Mouse (Mus musculus) embryonic facial prominence, embryonic 10.5 days (tissue): ENCODE data around the gene Pkhd1. TPM values are rescaled to one million over a fixed set of nuclear protein-coding genes. Genes with fewer than 3 reads are reported as not detected.
"Not testable (repeated sequence)": the region's sequence is repeated elsewhere in the genome, so short reads cannot be mapped to it uniquely, and the experiment has no call there.

Source experiments
- DNase-seq: peaks from one replicate; pipeline ENCODE4 v3.0.0-alpha.2; 2017; ENCODE audit warnings: low spot score
- H3K27ac ChIP-seq: fragments of 300-500 bp; sonication (generic); replicated peaks from 2 replicates; pipeline ENCODE4 v1.5.1; 2016; ENCODE audit warnings: mild to moderate bottlenecking
- H3K27me3 ChIP-seq: fragments of 300-500 bp; sonication (generic); replicated peaks from 2 replicates; pipeline ENCODE4 v1.6.1; 2016; ENCODE audit warnings: low read depth, mild to moderate bottlenecking; ENCODE audit not compliant: poor library complexity, severe bottlenecking
- H3K36me3 ChIP-seq: fragments of 300-500 bp; sonication (generic); replicated peaks from 2 replicates; pipeline ENCODE4 v1.6.1; 2016; ENCODE audit warnings: mild to moderate bottlenecking, moderate library complexity
- H3K4me1 ChIP-seq: fragments of 300-500 bp; sonication (generic); 2 replicates; pipeline ENCODE4 v1.6.1; 2016
- H3K4me3 ChIP-seq: fragments of 300-500 bp; sonication (generic); 2 replicates; pipeline ENCODE4 v1.5.1; 2016; ENCODE audit warnings: mild to moderate bottlenecking, moderate library complexity
- H3K9me3 ChIP-seq: fragments of 300-500 bp; sonication (generic); 2 replicates; pipeline ENCODE4 v1.6.1; 2016; ENCODE audit warnings: mild to moderate bottlenecking
- WGBS: fragments of 180-500 bp; shearing (Covaris S2); methylation state at CpG from one replicate; pipeline ENCODE4 v1.1.7; 2016; 5-methylcytosine and 5-hydroxymethylcytosine counted together
- polyA plus RNA-seq: library from polyadenylated mRNA; unstranded; fragments of >200 nt; fragmentation: Nextera tagmentation; extraction: Ambion mirVana; gene quantifications from 2 replicates; pipeline ENCODE4 v1.2.1, GENCODE M21; 2016

Pkhd1 gene
- polyA plus RNA-seq, 1 experiment from 2014 or later, result 0.01 TPM

DNA sequence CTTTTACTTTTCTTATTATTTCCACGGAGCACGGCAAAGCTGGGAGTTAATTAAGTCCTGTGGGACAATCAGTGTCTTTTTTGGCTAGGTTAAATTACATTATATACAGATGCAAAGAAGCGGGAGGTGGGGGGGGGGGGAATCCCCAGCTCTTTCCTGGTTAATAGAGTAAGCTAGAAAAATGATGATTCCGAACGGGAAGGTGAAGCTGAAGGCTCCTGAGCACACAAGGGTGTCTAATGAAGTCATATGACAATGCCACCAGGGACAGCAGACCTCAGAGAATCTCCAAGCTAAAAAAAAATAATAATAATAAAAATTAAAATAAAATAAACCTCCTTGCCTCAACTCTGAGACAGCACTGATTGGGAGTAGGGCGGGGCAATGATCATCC is 139.6 kb downstream of the Pkhd1 start:
- WGBS, result 29% methylated on average over 6 of the region's 6 CpGs
- no peaks in the 10 kb centered on the region for H3K9me3 ChIP-seq
- H3K36me3 ChIP-seq, result no peaks in the 10 kb centered on the region
- H3K4me3 ChIP-seq, result peak overlapping the region; percentile 62
- no peak overlapping the region for H3K27ac ChIP-seq
- peaks cover 9% of the 10 kb centered on the region for H3K4me1 ChIP-seq
- DNase-seq, result no peak
- peaks cover 41% of the 10 kb centered on the region for H3K27me3 ChIP-seq

DNA sequence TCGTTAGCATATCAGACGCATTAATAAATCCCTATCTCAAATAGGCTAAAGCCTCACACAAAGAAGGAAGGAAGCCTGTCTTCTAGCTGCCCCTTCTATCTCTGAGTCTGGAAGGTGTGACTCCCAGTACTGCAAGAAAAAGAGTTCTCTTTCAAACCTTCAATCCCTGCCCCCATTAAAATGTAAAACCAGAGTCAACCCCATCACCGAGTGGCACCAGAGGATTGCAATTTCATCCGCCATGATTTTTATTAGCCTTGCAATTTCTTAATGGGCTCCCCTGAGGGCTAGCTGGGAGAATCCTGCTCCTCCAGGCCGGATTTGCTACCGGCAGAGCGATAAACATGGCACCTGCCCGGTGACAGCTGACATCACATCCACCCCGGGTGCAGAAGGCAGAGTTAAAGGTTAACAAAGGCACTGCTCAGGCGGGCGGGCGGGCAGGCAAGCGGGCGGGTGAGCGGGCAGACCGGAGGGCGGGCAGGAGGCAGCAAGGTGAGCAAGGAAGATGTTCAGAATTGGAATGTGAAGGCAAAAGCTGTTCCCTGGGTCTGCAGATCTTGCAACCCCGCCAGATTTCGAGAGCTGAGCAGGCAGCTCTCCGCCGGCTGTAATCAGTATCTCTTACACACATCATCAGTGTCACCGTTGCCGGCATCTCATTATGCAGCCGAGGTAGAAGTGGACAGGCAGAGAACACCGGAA is 140.2 kb downstream of the Pkhd1 start:
- 7% methylated on average over 25 of the region's 25 CpGs for WGBS
- H3K27ac ChIP-seq, result peak overlapping the region; percentile 32; the same call in 1 of the 2 replicates

DNA sequence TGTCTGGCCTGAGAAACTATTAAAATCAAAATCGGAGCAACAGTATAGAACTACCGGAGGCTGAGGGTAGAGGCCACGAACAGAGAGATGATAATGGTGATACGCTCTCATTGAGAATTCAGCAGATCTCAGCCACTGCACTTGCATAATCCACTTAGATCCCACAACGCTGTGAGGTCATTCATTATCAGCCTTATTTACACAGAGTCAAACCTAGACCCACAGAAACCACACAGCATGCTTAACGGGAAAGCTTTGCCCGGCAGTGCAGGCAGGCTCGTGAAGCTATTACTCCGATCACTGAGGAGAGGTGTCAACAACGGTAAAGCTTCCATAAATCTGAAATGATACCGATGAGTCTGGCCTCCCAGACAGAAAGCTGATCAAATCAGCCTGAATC is 147.1 kb downstream of the Pkhd1 start:
- H3K27ac ChIP-seq, result no peak overlapping the region
- peaks cover 19% of the 10 kb centered on the region; the same call in 1 of the 2 replicates for H3K27me3 ChIP-seq
- no peaks in the 10 kb centered on the region for H3K36me3 ChIP-seq
- no peaks in the 10 kb centered on the region for H3K9me3 ChIP-seq
- peaks cover 4% of the 10 kb centered on the region; the same call in 1 of the 2 replicates for H3K4me1 ChIP-seq
- DNase-seq, result no peak
- WGBS, result 88% methylated on average over 11 of the region's 11 CpGs
- no peak overlapping the region for H3K4me3 ChIP-seq

More for the DNA sequence above, 140.2 kb downstream of the Pkhd1 start:
- no peaks in the 10 kb centered on the region for H3K36me3 ChIP-seq
- peak; percentile 59 for DNase-seq
- peaks cover 9% of the 10 kb centered on the region for H3K4me1 ChIP-seq
- no peaks in the 10 kb centered on the region for H3K9me3 ChIP-seq
- peaks cover 47% of the 10 kb centered on the region for H3K27me3 ChIP-seq
- peak overlapping the region; percentile 62 for H3K4me3 ChIP-seq

- WGBS, result 88% methylated on average over 6 of the region's 6 CpGs
- Histone ChIP-seq H3K27ac (no peak overlapping the region), H3K9me3 (no peaks in the 10 kb centered on the region), H3K4me3 (no peak overlapping the region), H3K36me3 (no peaks in the 10 kb centered on the region), H3K27me3 (peaks cover 19% of the 10 kb centered on the region; the same call in 1 of the 2 replicates), H3K4me1 (peaks cover 4% of the 10 kb centered on the region; the same call in 1 of the 2 replicates)
- DNase-seq, result no peak
These were observed 147.5 kb downstream of the Pkhd1 start for GRCm38 (mm10) chr1:20470317-20470716.

DNA sequence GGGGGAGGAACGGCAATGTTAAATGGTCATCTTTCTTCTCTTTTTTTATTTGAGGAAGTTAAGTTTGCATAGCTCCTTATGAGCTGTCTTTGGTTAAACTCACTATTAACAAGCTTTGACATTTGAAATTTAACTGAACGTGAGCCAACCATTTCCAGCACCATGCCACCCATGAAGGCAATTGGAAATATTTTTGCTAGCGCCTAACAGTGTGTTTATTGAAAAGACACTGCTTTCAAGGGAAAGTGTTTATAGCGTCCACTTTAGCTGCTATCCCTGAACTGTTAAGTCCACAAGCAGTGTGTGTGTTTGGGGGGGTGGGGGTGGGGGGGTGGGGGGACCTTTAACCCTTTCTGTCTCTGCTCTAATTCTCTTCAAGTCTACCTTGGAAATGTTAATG is 151.4 kb downstream of the Pkhd1 start:
- no peak overlapping the region for H3K27ac ChIP-seq
- no peaks in the 10 kb centered on the region for H3K36me3 ChIP-seq
- DNase-seq, result peak; percentile 13
- 49% methylated on average over 4 of the region's 4 CpGs for WGBS
- H3K27me3 ChIP-seq, result no peaks in the 10 kb centered on the region
- peaks cover 4% of the 10 kb centered on the region; the same call in 1 of the 2 replicates for H3K4me1 ChIP-seq
- H3K9me3 ChIP-seq, result no peaks in the 10 kb centered on the region
- no peak overlapping the region for H3K4me3 ChIP-seq

DNA sequence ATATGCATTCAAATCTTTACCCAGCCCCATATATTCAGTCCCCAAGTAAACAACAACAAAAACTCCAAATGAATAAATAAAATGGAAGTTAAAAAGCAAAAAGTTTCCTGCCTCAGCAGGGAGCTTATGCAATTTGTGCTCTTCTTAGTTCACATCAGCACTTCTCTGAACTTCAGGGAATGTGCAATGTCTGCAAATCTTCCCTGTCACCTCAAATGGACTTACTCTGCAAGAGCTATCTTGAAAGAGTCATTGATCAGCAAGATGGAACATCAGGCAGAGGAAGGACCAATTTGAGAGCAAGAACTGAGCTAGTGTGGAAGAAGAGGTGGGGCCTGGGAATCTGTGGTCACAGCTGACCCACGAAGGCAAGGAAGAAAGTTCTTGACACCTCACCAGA is 163.2 kb downstream of the Pkhd1 start:
- WGBS, result 78% methylated on average over 1 of the region's 1 CpGs
- Histone ChIP-seq H3K27ac (no peak overlapping the region), H3K36me3 (no peaks in the 10 kb centered on the region), H3K9me3 (no peaks in the 10 kb centered on the region), H3K27me3 (no peaks in the 10 kb centered on the region; the same call in 1 of the 2 replicates), H3K4me3 (no peak overlapping the region), H3K4me1 (no peaks in the 10 kb centered on the region)
- DNase-seq, result no peak

DNA sequence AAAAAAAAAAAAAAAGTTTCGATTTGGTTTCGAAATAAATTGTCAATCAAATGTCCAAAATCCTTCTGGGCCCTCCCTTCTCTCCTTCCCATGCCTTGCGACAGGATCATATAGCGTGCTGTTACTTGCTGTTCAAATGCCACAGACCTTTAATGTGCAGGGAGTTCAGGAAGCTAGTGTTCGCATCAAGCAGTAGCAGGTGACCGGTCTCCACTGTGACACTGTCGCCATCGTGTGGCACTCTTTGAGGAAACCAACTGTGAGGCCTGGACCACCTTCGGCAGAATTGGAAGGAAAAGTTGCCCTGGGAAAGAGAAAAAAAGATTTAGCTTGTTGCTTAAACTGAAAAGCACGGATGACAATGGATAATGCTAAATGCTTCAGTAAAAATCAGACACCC is 167.8 kb downstream of the Pkhd1 start:
- DNase-seq, result peak; percentile 67
- 26% methylated on average over 10 of the region's 10 CpGs for WGBS
- Histone ChIP-seq H3K4me3 (no peak overlapping the region), H3K9me3 (no peaks in the 10 kb centered on the region), H3K27ac (no peak overlapping the region), H3K4me1 (no peaks in the 10 kb centered on the region), H3K27me3 (no peaks in the 10 kb centered on the region; the same call in 1 of the 2 replicates), H3K36me3 (no peaks in the 10 kb centered on the region)

DNA sequence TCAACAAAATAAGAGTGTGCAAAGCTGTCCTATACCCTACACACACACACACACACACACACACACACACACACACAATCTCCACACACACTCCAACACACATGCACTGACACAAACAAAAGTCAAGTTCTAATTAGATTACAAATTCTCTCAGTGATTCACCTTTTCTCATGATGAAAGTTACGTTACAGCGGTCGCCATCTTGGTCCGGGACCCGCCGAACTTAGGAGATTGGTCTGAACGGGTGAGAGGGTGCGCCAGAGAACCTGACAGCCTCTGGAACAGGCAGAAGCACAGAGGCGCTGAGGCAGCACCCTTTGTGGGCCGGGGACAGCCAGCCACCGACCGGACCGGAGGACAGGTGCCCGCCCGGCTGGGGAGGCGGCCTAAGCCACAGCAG is 185.8 kb downstream of the Pkhd1 start:
- H3K4me3 ChIP-seq, H3K27me3 ChIP-seq, H3K4me1 ChIP-seq, H3K36me3 ChIP-seq, DNase-seq, H3K27ac ChIP-seq, H3K9me3 ChIP-seq: not testable (repeated sequence)
- WGBS, result 92% methylated on average over 16 of the region's 16 CpGs

GRCm38 (mm10) chr1:20429056-20429394 is 188.8 kb downstream of the Pkhd1 start:
- H3K27ac ChIP-seq, result no peak overlapping the region
- WGBS, result 83% methylated on average over 3 of the region's 3 CpGs
- H3K4me3 ChIP-seq, result no peak overlapping the region
- no peaks in the 10 kb centered on the region for H3K4me1 ChIP-seq
- no peaks in the 10 kb centered on the region for H3K9me3 ChIP-seq
- no peak for DNase-seq
- H3K27me3 ChIP-seq, result no peaks in the 10 kb centered on the region
- no peaks in the 10 kb centered on the region for H3K36me3 ChIP-seq

DNA sequence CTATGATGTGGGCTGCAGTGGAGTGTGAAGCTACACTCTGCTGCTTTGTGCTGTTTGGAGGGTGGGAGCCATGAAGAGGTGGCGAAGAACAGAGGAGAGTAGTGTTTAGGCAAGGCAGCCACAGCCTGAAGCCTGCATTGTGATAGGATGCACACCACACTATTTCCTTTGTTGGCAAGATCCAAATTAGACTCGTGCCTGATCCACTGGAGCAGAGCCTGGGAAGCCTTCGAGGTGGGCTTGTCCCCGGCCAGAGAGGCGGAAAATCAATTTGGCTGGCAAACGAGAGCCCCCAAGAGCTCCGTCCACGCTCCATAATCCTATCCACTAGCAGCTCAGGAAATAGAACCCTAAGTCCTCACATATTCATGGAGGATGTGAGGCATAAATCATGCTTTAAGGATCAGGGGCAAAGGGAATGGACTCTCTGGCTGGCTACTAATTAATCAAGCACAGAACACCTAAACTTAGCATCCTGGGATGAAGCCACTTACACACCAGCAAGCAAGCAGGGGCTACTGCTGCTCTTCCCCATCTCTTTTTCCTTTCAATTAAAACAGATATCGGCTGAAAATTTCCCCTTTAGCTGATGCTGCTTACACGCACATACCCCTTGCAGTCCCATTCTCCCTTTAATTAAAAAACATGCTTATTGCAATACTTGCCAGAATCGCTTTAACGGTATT is 189.4 kb downstream of the Pkhd1 start:
- Histone ChIP-seq H3K4me1 (no peaks in the 10 kb centered on the region), H3K36me3 (no peaks in the 10 kb centered on the region), H3K9me3 (no peaks in the 10 kb centered on the region), H3K27ac (no peak overlapping the region), H3K4me3 (no peak overlapping the region), H3K27me3 (no peaks in the 10 kb centered on the region)
- DNase-seq, result peak; percentile 11
- 48% methylated on average over 12 of the region's 12 CpGs for WGBS

- WGBS, result 68% methylated on average over 5 of the region's 5 CpGs
- DNase-seq, result no peak
- Histone ChIP-seq H3K27ac (no peak overlapping the region), H3K36me3 (no peaks in the 10 kb centered on the region), H3K4me3 (no peak overlapping the region), H3K27me3 (no peaks in the 10 kb centered on the region), H3K9me3 (no peaks in the 10 kb centered on the region), H3K4me1 (no peaks in the 10 kb centered on the region)
These were observed 208.4 kb downstream of the Pkhd1 start for GRCm38 (mm10) chr1:20409411-20409967.

- no peak for DNase-seq
- Histone ChIP-seq H3K27me3 (no peaks in the 10 kb centered on the region), H3K4me1 (no peaks in the 10 kb centered on the region), H3K4me3 (no peak overlapping the region), H3K36me3 (no peaks in the 10 kb centered on the region), H3K9me3 (no peaks in the 10 kb centered on the region), H3K27ac (no peak overlapping the region)
- WGBS, result 58% methylated on average over 4 of the region's 4 CpGs
These were observed 219.5 kb downstream of the Pkhd1 start for GRCm38 (mm10) chr1:20398319-20398718.

DNA sequence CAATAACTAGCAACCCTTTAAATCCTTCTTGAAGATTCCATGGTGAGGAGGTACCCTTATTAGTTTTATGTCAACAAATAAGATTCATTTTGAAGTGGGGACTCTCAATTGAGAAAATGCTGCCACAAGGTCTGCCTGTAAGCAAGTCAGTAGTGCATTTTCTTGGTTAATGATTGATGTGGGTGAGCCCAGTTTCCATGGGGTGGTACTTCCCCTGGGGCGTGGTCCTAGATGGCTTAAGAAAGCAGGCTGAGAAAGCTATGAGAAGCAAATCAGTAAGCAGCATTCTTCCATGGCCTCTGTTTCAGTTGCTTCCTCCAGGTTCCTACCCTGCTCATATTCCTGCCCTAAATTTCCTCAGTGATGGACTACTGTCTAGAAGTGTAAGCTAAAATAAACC is 253.4 kb downstream of the Pkhd1 start:
- H3K36me3 ChIP-seq, result no peaks in the 10 kb centered on the region
- H3K27ac ChIP-seq, result no peak overlapping the region
- DNase-seq, result no peak
- no peaks in the 10 kb centered on the region for H3K27me3 ChIP-seq
- no peak overlapping the region for H3K4me3 ChIP-seq
- H3K9me3 ChIP-seq, result no peaks in the 10 kb centered on the region
- WGBS, result 85% methylated on average over 1 of the region's 1 CpGs
- H3K4me1 ChIP-seq, result no peaks in the 10 kb centered on the region; the same call in 1 of the 2 replicates
